8 mouse cellular contexts compared by ENCODE assay signal in the genomic region with DNA sequence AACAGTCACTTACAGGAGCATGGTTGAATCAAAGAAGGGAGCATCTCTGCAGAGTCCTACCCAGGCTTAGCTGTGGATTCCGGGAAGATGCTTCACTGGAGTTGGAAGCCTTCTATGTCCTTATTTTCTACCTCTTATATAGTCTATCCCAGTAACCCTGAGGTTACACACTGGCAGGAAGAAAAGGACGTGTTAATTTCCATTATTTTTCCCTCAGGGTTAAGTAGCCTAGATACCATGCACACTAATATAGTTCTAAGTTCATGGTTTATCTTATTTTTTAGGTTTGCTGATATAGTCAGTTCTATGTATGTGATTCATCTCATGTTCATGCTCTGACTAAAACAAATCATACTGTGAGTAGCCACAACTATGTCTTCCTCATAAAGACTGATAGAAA. TPM values are rescaled to one million over a fixed set of nuclear protein-coding genes. Genes with fewer than 3 reads are reported as not detected.
"Had no signal": no experiment of that assay in that cellular context is flagged by ENCODE, and none has a peak within 500 bp of the region (broad histone marks: within the 10 kb centered on the region; RNA-seq: fewer than 3 reads in every experiment).

A gene (minus strand): TSS at position 101 of the 400 bp plus-strand sequence.

RNA-seq across cellular contexts. Expression of the gene that starts here (rescaled TPM):
- polyA plus RNA-seq: neural tube, embryonic 13.5 days; neural tube, embryonic 15.5 days; small intestine, adult 2 months; spleen, adult 2 months; stomach, postnatal 0 days; testis, adult 2 months; thymus, adult 2 months; urinary bladder, adult 2 months had no signal
